Mouse (Mus musculus) thymus, postnatal 0 days (tissue): Measurements from ENCODE around the gene Gm20481. TPM values are rescaled to one million over a fixed set of nuclear protein-coding genes. Genes with fewer than 3 reads are reported as not detected.
"Not testable (repeated sequence)": the region's sequence is repeated elsewhere in the genome, so short reads cannot be mapped to it uniquely, and the experiment has no call there.

Experiments used
- DNase-seq: peaks from one replicate; pipeline ENCODE4 v3.0.0-alpha.2; 2015; ENCODE audit warnings: low spot score
- polyA plus RNA-seq: library from polyadenylated mRNA; unstranded; fragments of >200 nt; fragmentation: Nextera tagmentation; extraction: Ambion mirVana; gene quantifications from 2 replicates; pipeline ENCODE4 v1.2.1, GENCODE M21; 2015

The Gm20481 gene
- polyA plus RNA-seq, 1 experiment from 2014 or later: not detected

GRCm38 (mm10) chr17:35003022-35003838 is 33.5 kb downstream of the Gm20481 start:
- DNase-seq: no peak

GRCm38 (mm10) chr17:35004075-35004717 is 34.5 kb downstream of the Gm20481 start:
- no peak for DNase-seq

DNA sequence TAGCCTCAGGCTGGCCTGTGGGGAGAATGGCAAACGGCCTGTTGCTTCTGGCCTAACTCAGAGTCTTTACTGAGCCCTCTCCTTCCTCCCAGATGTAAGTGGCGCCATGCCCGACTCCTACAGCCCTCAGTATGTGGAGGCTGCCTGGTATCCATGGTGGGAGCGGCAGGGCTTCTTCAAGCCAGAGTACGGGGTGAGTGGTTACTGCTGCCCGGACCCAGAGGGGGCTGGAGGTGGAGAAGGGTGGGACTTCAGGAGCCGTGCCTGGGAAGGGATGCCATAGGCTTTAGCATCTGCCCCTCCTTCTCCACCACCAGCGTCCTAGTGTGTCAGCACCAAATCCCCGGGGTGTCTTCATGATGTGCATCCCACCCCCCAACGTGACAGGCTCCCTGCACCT is 35.4 kb downstream of the Gm20481 start:
- no peak for DNase-seq

- not testable (repeated sequence) for DNase-seq
Observed at GRCm38 (mm10) chr17:35005902-35006301, 36.2 kb downstream of the Gm20481 start.

DNA sequence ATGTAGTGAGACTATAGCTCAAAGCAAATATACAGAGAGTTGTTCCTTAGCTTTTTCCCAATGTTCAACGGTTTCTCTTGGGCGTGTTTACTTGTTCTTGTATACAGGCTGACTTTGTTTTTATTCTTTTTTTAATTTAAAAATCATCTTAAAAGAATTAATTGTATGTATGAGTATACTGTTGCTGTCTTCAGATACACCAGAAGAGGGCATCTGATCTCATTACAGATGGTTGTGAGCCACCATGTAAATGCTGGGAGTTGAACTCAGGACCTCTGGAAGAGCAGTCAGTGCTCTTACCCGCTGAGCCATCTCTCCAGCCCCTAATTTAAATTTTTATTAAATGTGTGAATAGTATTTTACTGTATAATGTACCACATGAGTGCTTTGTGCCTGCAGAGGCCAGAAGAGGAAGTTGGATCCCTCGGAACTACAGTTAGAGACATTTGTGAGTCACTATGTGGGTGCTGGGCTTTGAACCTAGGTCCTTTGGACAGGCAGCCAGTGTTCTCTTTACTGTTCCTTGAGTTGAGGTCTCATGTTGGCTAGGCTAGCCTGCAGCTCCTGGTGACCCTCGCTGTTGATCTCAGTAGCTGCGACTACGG is 37.8 kb downstream of the Gm20481 start:
- no peak for DNase-seq

- DNase-seq: no peak
Observed at GRCm38 (mm10) chr17:35009586-35009985, 39.9 kb downstream of the Gm20481 start.

GRCm38 (mm10) chr17:35011440-35011839 is 41.7 kb downstream of the Gm20481 start:
- no peak for DNase-seq

DNA sequence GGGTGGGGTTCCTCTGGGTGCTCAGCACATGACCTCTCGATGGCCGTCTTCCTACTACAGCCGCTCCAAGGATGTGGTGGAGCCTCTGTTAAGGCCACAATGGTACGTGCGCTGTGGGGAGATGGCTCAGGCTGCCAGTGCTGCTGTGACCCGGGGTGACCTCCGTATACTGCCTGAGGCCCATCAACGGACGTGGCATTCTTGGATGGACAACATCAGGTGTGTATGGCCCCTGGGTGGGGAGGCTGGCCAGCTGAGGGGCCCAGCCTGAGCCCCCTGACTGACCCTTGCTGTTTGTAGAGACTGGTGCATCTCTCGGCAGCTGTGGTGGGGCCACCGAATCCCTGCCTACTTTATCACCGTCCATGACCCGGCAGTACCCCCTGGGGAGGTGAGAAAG is 42.7 kb downstream of the Gm20481 start:
- DNase-seq: no peak

- no peak for DNase-seq
Observed at GRCm38 (mm10) chr17:35013221-35013620, 43.5 kb downstream of the Gm20481 start.

GRCm38 (mm10) chr17:35015296-35015695 is 45.6 kb downstream of the Gm20481 start:
- no peak for DNase-seq

DNA sequence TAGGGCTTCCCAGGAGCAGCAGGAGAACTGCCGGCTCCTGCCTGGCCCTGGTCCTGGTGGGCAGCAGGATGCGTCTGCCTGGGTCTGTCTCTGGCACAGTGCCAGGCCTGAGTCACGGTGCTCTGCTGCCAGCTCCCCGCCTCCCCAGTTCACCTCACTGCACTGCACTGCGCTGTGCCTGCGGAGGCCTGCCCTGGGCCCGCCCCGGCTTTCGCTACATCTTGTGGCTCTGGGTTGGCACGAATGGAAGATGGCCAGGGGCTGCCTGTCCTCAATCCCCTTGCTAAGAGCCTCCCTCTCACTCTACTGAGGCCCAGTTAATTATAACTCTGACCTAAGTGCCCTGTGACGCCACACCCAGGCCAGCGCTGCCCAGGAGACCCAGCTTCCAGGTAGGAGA is 46.7 kb downstream of the Gm20481 start, which contains the start of gene Vwa7:
TSS of gene Vwa7 (plus strand) at position 204 of the 400 bp plus-strand sequence.
- no peak for DNase-seq

GRCm38 (mm10) chr17:35016791-35017705 is 47.3 kb downstream of the Gm20481 start:
- peak; percentile 48 for DNase-seq

GRCm38 (mm10) chr17:35017706-35018030 is 48.0 kb downstream of the Gm20481 start:
- DNase-seq: no peak

DNA sequence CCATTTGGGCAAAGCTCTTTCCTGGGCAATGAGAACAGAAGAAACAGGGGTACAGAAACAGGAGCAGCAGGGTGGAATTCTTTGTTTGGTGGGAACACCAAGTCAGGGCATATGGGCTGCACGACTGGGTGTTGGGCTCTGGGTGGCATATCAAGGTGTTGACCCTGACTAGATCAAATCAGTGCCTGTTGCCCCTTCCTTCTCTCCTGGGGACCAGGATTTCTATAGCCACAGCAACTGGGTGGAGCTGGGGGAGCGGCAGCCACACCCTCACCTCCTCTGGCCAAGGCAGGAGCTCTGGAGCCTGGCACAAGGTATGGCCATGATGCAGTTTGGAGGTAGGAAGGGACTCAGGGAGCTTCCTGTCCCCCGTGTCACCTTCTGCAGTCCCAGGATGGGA is 48.5 kb downstream of the Gm20481 start:
- DNase-seq: no peak

- no peak for DNase-seq
Observed at GRCm38 (mm10) chr17:35019894-35020293, 50.2 kb downstream of the Gm20481 start.

DNA sequence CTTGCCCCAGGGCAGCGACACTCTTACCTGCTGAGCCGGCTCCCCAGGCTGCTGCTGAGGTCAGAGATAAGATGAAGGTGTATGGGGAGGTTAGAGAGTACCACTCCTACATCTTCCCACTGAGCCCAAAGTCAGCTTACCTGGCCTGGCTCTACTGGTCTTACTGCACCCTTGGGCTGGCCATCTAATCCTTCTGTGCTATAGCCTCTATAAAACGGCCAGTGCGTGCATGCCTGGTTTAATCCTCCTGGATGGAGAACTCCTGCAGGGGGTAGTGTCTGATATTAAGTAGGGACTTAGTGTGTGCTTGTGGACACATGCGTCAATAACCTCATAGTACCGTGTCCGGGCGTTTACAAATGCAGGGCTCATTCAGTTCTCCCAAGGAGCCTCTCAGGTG is 50.8 kb downstream of the Gm20481 start:
- no peak for DNase-seq

DNA sequence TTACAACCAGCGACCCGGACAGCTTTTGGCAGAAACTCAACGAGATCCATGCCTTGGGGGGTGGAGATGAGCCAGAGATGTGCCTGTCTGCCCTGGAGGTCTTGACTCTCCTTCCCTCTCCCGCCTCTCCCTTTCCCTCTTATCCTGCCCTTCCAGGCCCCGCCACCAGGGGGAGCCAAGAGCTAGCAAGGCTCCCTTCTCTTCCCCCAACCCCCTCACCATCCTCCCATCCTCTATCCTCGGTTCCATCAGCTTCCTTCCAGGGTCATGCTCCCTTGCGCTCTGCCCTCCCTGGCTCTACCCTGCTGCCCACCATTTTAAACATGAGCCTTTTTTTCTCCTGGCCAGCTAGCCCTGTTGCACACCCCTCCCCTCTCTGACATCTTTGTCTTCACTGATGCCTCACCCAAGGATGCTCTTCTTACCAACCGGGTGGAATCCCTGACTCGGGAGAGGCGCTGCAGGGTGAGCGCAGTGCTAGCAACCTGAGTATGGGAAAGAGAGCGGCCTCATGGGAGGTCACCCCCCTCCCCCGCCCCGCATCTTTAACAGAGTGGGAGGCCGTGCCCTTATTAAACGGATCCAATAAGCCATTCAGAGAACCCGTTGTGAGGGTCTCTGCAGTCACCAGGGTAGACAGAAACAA is 51.6 kb downstream of the Gm20481 start:
- DNase-seq: peak; percentile 82
